Mouse (Mus musculus): ENCODE data around the gene St13.

The St13 gene

GRCm38 (mm10) chr15:81399638-81400315 is at the start of gene St13, which contains the start of gene Xpnpep3:
TSS of gene St13 (minus strand) at chr15:81400077.
TSS of gene Xpnpep3 (plus strand) at chr15:81400138.
- DNase-seq (ENCODE audit: low read depth, low spot score), result peak; percentile 97

- peak; percentile 82 for DNase-seq (ENCODE audit: low read depth, low spot score)
Observed at GRCm38 (mm10) chr15:81448463-81448862, 48.6 kb upstream of the St13 start.

- no peak for DNase-seq (ENCODE audit: low read depth, low spot score)
Observed at GRCm38 (mm10) chr15:81439236-81439635, 39.4 kb upstream of the St13 start.

- DNase-seq (ENCODE audit: low read depth, low spot score), result no peak
Observed at GRCm38 (mm10) chr15:81438345-81438744, 38.5 kb upstream of the St13 start.

GRCm38 (mm10) chr15:81431195-81431594 is 31.3 kb upstream of the St13 start:
- DNase-seq (ENCODE audit: low read depth, low spot score), result no peak

GRCm38 (mm10) chr15:81427947-81428346 is 28.1 kb upstream of the St13 start:
- no peak for DNase-seq (ENCODE audit: low read depth, low spot score)

GRCm38 (mm10) chr15:81425311-81425710 is 25.4 kb upstream of the St13 start:
- DNase-seq (ENCODE audit: low read depth, low spot score), result no peak

GRCm38 (mm10) chr15:81422156-81422681 is 22.3 kb upstream of the St13 start:
- DNase-seq (ENCODE audit: low read depth, low spot score), result no peak

GRCm38 (mm10) chr15:81421454-81421853 is 21.6 kb upstream of the St13 start:
- no peak for DNase-seq (ENCODE audit: low read depth, low spot score)

- no peak for DNase-seq (ENCODE audit: low read depth, low spot score)
Observed at GRCm38 (mm10) chr15:81418065-81418464, 18.2 kb upstream of the St13 start.

- peak; percentile 78 for DNase-seq (ENCODE audit: low read depth, low spot score)
Observed at GRCm38 (mm10) chr15:81416763-81417310, 17.0 kb upstream of the St13 start.

- DNase-seq (ENCODE audit: low read depth, low spot score), result no peak
Observed at GRCm38 (mm10) chr15:81408199-81408598, 8.3 kb upstream of the St13 start, which contains the start of gene Dnajb7. TSS of gene Dnajb7 (minus strand) at chr15:81408299.

- no peak for DNase-seq (ENCODE audit: low read depth, low spot score)
Observed at GRCm38 (mm10) chr15:81405008-81405407, 5.1 kb upstream of the St13 start.

- no peak for DNase-seq (ENCODE audit: low read depth, low spot score)
Observed at GRCm38 (mm10) chr15:81399297-81399637, 610 bp downstream of the St13 start.

GRCm38 (mm10) chr15:81398189-81398588 is 1.7 kb downstream of the St13 start:
- DNase-seq (ENCODE audit: low read depth, low spot score), result no peak

GRCm38 (mm10) chr15:81394211-81394915 is 5.5 kb downstream of the St13 start:
- no peak for DNase-seq (ENCODE audit: low read depth, low spot score)

GRCm38 (mm10) chr15:81392997-81393396 is 6.9 kb downstream of the St13 start:
- peak; percentile 49 for DNase-seq (ENCODE audit: low read depth, low spot score)

GRCm38 (mm10) chr15:81386327-81386726 is 13.6 kb downstream of the St13 start:
- no peak for DNase-seq (ENCODE audit: low read depth, low spot score)

GRCm38 (mm10) chr15:81378845-81379244 is 21.0 kb downstream of the St13 start:
- DNase-seq (ENCODE audit: low read depth, low spot score), result no peak

- DNase-seq (ENCODE audit: low read depth, low spot score), result no peak
Observed at GRCm38 (mm10) chr15:81374621-81375020, 25.3 kb downstream of the St13 start.

GRCm38 (mm10) chr15:81370356-81370755 is 29.5 kb downstream of the St13 start:
- no peak for DNase-seq (ENCODE audit: low read depth, low spot score)

GRCm38 (mm10) chr15:81368601-81369000 is 31.3 kb downstream of the St13 start:
- no peak for DNase-seq (ENCODE audit: low read depth, low spot score)

- no peak for DNase-seq (ENCODE audit: low read depth, low spot score)
Observed at GRCm38 (mm10) chr15:81366241-81366640, 33.6 kb downstream of the St13 start.
